Mouse (Mus musculus) liver, embryonic 16.5 days (tissue): ENCODE measurements around the gene D430041D05Rik. TPM values are rescaled to one million over a fixed set of nuclear protein-coding genes. Genes with fewer than 3 reads are reported as not detected.

Experiments used
- ATAC-seq: fragments of 200-750 bp; cut with Nextera tagmentation; 2 replicates; pipeline ENCODE4 v1.8.0; 2017; ENCODE audit warnings: low read depth, mild to moderate bottlenecking, moderate number of reproducible peaks, moderate library complexity
- H3K27ac ChIP-seq: fragments of 300-500 bp; sonication (generic); 2 replicates; pipeline ENCODE4 v1.5.1; 2014; ENCODE audit warnings: mild to moderate bottlenecking, low read length
- H3K27me3 ChIP-seq: fragments of 300-500 bp; sonication (generic); 2 replicates; pipeline ENCODE4 v1.6.1; 2014; ENCODE audit warnings: low read depth, low read length, mixed read lengths; ENCODE audit not compliant: control insufficient read depth, insufficient read depth
- H3K36me3 ChIP-seq: fragments of 300-500 bp; sonication (generic); 2 replicates; pipeline ENCODE4 v1.6.1; 2014; ENCODE audit warnings: mild to moderate bottlenecking; ENCODE audit not compliant: control insufficient read depth, insufficient read depth
- H3K4me1 ChIP-seq: fragments of 300-500 bp; sonication (generic); 2 replicates; pipeline ENCODE4 v1.6.1; 2014; ENCODE audit warnings: low read depth, low read length, mixed read lengths; ENCODE audit not compliant: control insufficient read depth
- H3K4me2 ChIP-seq: fragments of 300-500 bp; sonication (generic); 2 replicates; pipeline ENCODE4 v1.6.1; 2014; ENCODE audit warnings: low read depth, low read length, mixed read lengths
- H3K4me3 ChIP-seq: fragments of 300-500 bp; sonication (generic); 2 replicates; pipeline ENCODE4 v1.5.1; 2014; ENCODE audit warnings: low read depth, mild to moderate bottlenecking, low read length
- H3K9ac ChIP-seq: fragments of 300-500 bp; sonication (generic); 2 replicates; pipeline ENCODE4 v1.6.1; 2014; ENCODE audit warnings: low read depth, low read length
- H3K9me3 ChIP-seq: fragments of 300-500 bp; sonication (generic); replicated peaks from 2 replicates; pipeline ENCODE4 v1.6.1; 2016; ENCODE audit warnings: low read length; ENCODE audit not compliant: control insufficient read depth
- WGBS: fragments of 180-500 bp; shearing (Covaris S2); extraction: QIAGEN DNeasy Blood & Tissue Kit; methylation state at CpG from one replicate; pipeline ENCODE4 v1.1.7; 2014; ENCODE audit not compliant: insufficient replicate concordance; 5-methylcytosine and 5-hydroxymethylcytosine counted together
- polyA plus RNA-seq: library from polyadenylated mRNA; unstranded; fragments of >200 nt; fragmentation: Nextera tagmentation; extraction: Ambion mirVana; gene quantifications from 2 replicates; pipeline ENCODE4 v1.2.1, GENCODE M21; 2015

D430041D05Rik gene
- polyA plus RNA-seq, 1 experiment from 2014 or later: not detected

DNA sequence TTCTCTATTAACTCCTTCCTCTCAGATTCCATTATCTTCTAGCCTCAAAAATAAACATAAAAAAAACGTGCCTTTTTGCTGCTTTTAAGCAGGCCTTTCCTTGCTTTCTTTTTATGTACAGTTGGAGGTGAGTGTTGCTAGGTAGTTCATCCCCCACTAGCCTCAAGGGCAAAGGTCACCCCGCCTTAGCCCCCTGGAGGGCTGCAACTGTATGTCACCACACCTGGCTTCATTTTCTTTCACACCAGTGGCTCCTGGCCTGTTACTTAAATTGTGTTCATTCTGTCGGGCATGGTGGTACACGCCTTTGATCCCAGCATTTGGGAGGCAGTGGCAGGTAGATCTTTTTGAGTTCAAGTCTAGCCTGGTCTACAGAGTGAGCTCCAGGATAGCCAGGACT lies 31.5 kb upstream of the D430041D05Rik start:
- H3K4me3 ChIP-seq: no peak overlapping the region
- 65% methylated on average over 4 of the region's 4 CpGs for WGBS
- H3K27ac ChIP-seq: no peak overlapping the region
- no peaks in the 10 kb centered on the region for H3K27me3 ChIP-seq
- peaks cover 12% of the 10 kb centered on the region for H3K36me3 ChIP-seq
- H3K9ac ChIP-seq: no peak overlapping the region
- H3K4me1 ChIP-seq: no peaks in the 10 kb centered on the region
- no peak overlapping the region for H3K4me2 ChIP-seq
- no peaks in the 10 kb centered on the region for H3K9me3 ChIP-seq
- no peak for ATAC-seq

DNA sequence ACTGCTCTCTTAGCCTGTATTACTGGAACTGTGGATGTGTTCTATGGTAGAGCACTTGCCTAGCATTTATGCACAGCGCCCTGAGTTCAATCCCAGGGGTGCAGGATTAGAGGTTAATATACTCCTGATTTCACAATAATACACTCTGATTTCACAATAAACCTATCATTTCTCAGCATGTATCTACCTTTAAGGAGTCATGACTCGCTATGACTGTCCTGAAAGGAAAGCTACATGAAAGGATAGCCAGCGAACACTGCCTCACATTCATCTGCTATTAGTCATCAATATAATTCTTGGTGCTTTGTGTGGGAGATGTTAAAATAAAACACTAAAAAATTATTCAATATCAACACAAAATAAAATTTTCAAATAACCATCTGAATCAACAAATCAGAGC lies 25.4 kb upstream of the D430041D05Rik start:
- no peaks in the 10 kb centered on the region for H3K27me3 ChIP-seq
- ATAC-seq: no peak
- no peak overlapping the region for H3K4me3 ChIP-seq
- WGBS: 80% methylated on average over 3 of the region's 3 CpGs
- H3K9ac ChIP-seq: no peak overlapping the region
- H3K4me1 ChIP-seq: no peaks in the 10 kb centered on the region
- H3K4me2 ChIP-seq: no peak overlapping the region
- no peaks in the 10 kb centered on the region for H3K9me3 ChIP-seq
- H3K27ac ChIP-seq: no peak overlapping the region
- H3K36me3 ChIP-seq: peaks cover 41% of the 10 kb centered on the region

DNA sequence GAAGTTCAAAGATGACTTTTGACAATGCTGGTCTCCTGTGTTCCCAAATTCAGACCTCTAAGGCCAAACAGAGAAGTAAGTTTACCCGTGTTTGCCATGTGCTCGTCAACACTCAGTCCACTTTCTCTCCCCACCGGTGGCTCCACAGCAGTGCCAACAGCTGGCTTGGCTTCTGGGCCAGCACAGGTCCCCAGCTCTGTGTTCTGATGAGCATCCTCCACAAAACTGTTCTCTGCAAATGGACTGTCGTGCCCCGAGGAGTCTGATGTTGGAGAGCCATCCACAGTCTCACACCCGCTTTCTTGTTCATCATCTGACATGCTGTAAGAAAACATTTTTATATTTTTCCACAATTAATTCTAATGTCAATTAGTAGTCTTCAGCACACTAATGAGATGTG lies 20.3 kb upstream of the D430041D05Rik start:
- Histone ChIP-seq H3K27ac (no peak overlapping the region), H3K27me3 (no peaks in the 10 kb centered on the region), H3K36me3 (peaks cover 29% of the 10 kb centered on the region), H3K4me3 (no peak overlapping the region), H3K4me2 (no peak overlapping the region), H3K9ac (no peak overlapping the region), H3K9me3 (no peaks in the 10 kb centered on the region), H3K4me1 (no peaks in the 10 kb centered on the region)
- no peak for ATAC-seq
- WGBS: 84% methylated on average over 6 of the region's 6 CpGs

DNA sequence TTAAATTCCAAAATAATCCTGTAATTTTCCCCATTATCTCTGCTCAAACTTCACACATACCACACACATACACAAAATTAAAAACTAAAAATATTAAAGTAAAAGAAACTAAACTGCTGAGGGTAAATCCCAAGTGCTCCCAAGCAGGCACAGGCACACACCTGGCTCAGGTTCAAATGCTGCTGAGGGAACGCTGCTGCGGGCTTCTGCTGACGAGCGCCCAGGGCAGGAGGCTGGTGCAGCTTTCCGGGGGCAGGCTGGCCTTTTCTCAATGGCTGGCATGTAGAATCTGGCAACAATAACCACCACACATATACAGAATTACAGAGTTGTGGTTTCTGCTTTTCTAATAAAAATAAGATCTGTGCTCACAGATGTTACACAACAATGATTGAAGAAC lies 19.8 kb upstream of the D430041D05Rik start:
- H3K4me2 ChIP-seq: no peak overlapping the region
- no peaks in the 10 kb centered on the region for H3K4me1 ChIP-seq
- no peak overlapping the region for H3K27ac ChIP-seq
- no peaks in the 10 kb centered on the region for H3K27me3 ChIP-seq
- H3K36me3 ChIP-seq: peaks cover 25% of the 10 kb centered on the region
- WGBS: 88% methylated on average over 5 of the region's 5 CpGs
- ATAC-seq: no peak
- no peak overlapping the region for H3K9ac ChIP-seq
- H3K4me3 ChIP-seq: no peak overlapping the region
- no peaks in the 10 kb centered on the region for H3K9me3 ChIP-seq

DNA sequence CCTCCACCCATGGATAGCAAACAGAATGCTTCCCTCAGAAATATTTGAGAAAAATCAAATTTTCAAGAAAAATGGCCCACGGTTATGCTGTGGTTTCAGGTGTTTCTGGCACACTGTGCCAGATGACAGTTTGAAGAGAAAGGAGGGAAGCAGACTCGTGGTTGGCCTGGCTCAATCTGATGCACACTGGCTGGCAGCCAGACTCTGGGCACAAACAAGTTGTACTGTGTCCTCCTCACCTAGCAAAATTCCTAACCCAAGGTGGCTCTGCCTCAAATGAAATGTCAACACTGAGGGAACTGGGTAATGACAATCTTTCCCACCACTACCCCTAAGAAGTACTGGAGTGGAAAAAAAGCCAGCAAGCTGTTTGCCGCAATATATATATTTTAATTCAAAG lies 15.3 kb upstream of the D430041D05Rik start:
- peaks cover 9% of the 10 kb centered on the region for H3K36me3 ChIP-seq
- H3K9me3 ChIP-seq: no peaks in the 10 kb centered on the region
- no peaks in the 10 kb centered on the region for H3K4me1 ChIP-seq
- WGBS: 69% methylated on average over 3 of the region's 3 CpGs
- no peak for ATAC-seq
- H3K9ac ChIP-seq: no peak overlapping the region
- H3K27me3 ChIP-seq: no peaks in the 10 kb centered on the region
- no peak overlapping the region for H3K27ac ChIP-seq
- no peak overlapping the region for H3K4me2 ChIP-seq
- H3K4me3 ChIP-seq: no peak overlapping the region

DNA sequence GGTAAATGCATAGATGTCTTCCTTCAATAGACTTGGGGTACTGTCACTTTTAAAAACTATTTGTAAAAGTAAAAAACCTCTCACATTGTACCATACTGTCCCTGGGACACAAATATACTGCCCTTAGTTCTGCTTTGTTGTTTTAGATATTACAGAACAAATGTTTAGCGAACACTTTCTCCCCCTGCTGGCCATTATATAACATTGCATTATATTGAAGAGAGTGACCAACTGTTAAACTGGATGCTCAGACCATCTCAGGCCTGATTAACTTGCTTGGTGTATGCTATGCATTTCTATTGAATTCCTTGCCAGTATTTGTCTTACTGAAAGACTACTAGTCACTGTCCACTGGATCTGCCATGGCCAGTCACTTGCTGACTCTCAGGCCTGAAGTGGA lies 11.4 kb upstream of the D430041D05Rik start:
- Histone ChIP-seq H3K4me1 (no peaks in the 10 kb centered on the region), H3K27me3 (no peaks in the 10 kb centered on the region), H3K9me3 (no peaks in the 10 kb centered on the region), H3K27ac (no peak overlapping the region), H3K36me3 (no peaks in the 10 kb centered on the region), H3K4me2 (no peak overlapping the region), H3K9ac (no peak overlapping the region), H3K4me3 (no peak overlapping the region)
- no peak for ATAC-seq
- WGBS: 8% methylated on average over 1 of the region's 1 CpGs

DNA sequence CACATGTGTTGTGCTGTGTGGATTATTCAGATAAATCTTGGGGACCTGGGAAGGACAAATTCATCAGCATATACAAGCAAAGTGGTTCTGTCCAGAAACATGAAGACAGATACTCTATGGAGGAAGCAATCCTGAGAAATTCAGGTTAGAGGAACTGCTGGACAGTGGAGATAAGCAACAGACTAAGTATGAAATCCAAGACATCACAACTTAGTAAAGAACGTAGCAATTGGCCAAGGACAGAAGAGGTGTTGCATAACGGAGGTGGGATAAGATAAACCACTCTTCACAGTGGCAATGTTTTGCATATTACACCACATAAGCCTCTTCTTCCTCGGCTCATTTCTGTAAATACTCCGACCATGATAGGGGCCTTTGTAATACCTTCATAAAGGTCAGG lies 10.0 kb upstream of the D430041D05Rik start:
- Histone ChIP-seq H3K4me2 (no peak overlapping the region), H3K4me3 (no peak overlapping the region), H3K27me3 (no peaks in the 10 kb centered on the region), H3K36me3 (no peaks in the 10 kb centered on the region), H3K27ac (no peak overlapping the region), H3K9me3 (no peaks in the 10 kb centered on the region), H3K4me1 (no peaks in the 10 kb centered on the region), H3K9ac (no peak overlapping the region)
- no peak for ATAC-seq
- WGBS: 18% methylated on average over 4 of the region's 4 CpGs

DNA sequence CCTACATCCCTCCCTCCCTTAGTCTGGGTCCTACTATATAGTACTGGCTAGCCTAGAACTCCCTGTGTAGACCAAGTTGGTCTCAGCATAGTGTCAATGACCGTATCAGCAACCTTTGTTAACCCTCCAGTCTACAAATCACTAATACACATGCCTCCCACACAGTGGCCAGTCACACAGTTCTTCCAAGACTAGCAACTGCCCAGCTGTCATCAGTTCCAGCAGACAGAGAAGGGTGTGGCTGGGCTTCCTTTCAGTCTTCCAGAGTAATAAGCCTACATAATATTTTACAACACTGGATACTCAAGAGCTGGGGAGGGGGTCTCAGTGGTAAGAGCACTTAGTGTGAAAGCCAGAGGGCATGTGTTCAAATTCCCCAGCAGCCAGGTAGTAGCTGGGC lies 9.2 kb upstream of the D430041D05Rik start:
- no peak overlapping the region for H3K4me3 ChIP-seq
- no peak overlapping the region for H3K9ac ChIP-seq
- no peak overlapping the region for H3K27ac ChIP-seq
- ATAC-seq: no peak
- no peaks in the 10 kb centered on the region for H3K9me3 ChIP-seq
- H3K36me3 ChIP-seq: no peaks in the 10 kb centered on the region
- H3K27me3 ChIP-seq: no peaks in the 10 kb centered on the region
- H3K4me1 ChIP-seq: no peaks in the 10 kb centered on the region
- WGBS: 58% methylated on average over 1 of the region's 1 CpGs
- H3K4me2 ChIP-seq: no peak overlapping the region

DNA sequence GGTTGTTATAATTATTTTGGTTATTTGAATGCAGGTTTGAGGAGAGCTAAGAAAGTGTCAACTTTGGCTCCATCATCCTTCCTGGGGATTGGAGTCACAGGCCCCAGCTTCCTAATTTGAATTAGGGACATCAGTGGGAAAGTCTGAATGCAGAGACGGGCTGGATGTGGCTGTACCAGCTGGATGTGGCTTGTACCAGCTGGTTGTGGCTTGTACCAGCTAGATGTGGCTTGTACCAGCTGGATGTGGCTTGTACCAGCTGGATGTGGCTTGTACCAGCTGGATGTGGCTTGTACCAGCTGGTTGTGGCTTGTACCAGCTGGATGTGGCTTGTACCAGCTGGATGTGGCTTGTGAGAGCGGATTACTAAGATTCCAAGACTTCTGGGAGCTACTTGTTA lies 8.6 kb upstream of the D430041D05Rik start:
- no peaks in the 10 kb centered on the region for H3K36me3 ChIP-seq
- no peak overlapping the region for H3K4me2 ChIP-seq
- H3K9ac ChIP-seq: no peak overlapping the region
- 57% methylated on average over 2 of the region's 2 CpGs for WGBS
- H3K27ac ChIP-seq: no peak overlapping the region
- H3K4me1 ChIP-seq: no peaks in the 10 kb centered on the region
- ATAC-seq: no peak
- no peaks in the 10 kb centered on the region for H3K9me3 ChIP-seq
- H3K27me3 ChIP-seq: no peaks in the 10 kb centered on the region
- no peak overlapping the region for H3K4me3 ChIP-seq

DNA sequence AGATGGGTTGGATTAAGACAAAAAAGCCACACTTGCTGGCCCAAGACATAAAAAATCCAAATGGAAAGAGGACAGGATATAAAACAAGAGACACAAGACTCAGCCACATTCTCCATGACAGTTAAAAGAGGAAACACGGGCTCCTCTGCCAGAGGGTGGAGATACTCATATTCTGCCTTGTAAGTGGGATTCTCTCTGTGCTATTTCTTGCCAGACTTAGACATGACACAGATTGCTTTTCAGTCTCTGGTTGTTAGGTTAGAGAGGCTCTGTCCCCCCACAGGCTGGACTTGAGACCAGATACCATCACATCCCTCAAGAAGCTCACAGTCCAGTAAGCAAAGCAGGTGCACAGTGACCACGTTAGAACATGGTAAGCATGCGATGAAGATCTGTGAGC lies 2.2 kb upstream of the D430041D05Rik start:
- H3K9me3 ChIP-seq: no peaks in the 10 kb centered on the region
- no peak overlapping the region for H3K4me2 ChIP-seq
- ATAC-seq: no peak
- H3K36me3 ChIP-seq: no peaks in the 10 kb centered on the region
- 55% methylated on average over 3 of the region's 3 CpGs for WGBS
- no peak overlapping the region for H3K4me3 ChIP-seq
- H3K27ac ChIP-seq: no peak overlapping the region
- no peak overlapping the region for H3K9ac ChIP-seq
- no peaks in the 10 kb centered on the region for H3K4me1 ChIP-seq
- peaks cover 40% of the 10 kb centered on the region for H3K27me3 ChIP-seq
